Mouse (Mus musculus): Measurements from ENCODE around the gene Nfam1.
A peak's percentile ranks its signal among the peaks of the same experiment; 100 is the strongest.

Nfam1 gene

DNA sequence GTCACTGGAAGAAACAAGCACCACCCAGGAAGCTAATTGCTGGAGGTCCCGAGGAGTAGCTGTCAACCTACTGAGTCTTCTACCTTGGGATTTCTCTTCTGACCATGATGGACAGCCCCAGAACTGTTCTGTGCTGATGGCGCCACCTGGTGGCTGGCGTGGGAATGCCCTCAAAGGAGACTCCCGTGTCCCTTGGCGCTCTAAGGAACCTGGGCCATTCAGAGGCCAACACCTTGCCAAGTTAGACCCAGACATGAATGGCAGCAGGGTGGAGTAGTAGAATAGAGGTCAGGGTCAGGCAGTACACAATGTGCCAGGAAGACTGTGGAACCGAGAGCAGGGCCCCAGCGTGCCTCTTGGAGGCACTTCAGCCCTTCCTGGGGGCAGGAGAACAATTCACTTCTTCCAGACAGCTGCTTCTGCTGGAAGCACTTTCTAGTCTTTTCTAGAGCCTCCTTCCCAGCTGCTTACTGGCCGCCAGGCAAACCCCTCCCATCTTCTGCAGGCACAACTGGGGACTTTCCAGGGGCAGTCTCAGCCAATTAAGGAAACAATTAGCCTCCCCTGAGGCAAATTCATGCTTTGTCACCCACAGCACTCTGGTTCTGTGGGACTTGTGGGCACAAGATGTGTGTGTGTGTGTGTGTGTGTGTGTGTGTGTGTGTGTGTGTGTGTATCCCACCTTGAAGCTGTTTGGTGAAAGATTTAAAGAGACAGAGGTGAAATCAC lies 4.8 kb upstream of the Nfam1 start:
- peak; percentile 91 for DNase-seq (ENCODE audit: low spot score)

DNA sequence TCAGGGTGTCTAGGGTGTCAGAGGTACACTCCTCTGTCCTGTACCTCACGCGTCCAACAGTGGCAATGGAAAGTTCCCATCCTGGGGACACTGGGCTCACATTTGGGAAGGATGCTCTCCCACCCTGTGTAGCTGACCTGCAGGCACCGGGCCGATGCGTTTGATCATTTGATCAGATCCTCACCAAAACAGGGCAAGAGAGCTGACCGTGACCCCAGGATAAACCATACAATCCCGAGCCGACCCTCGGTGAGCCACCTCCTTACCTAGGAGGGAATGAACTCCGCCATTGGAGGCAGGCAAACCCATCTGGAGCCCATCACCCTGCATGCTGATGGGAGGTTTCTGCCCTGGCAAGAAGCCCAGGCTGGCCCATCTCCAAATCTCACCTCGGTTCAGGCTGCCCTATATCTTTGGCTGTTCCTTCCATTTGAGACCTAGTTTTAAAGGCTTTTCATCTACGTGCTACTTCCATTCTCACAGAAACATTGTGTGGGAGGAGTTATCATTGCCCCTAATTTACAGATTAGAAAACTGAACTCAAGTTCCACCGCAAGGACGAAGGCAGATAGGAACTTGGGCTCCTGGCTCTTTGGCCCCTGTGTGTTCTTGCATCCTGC lies 3.9 kb upstream of the Nfam1 start:
- peak; percentile 50 for DNase-seq (ENCODE audit: low spot score)

DNA sequence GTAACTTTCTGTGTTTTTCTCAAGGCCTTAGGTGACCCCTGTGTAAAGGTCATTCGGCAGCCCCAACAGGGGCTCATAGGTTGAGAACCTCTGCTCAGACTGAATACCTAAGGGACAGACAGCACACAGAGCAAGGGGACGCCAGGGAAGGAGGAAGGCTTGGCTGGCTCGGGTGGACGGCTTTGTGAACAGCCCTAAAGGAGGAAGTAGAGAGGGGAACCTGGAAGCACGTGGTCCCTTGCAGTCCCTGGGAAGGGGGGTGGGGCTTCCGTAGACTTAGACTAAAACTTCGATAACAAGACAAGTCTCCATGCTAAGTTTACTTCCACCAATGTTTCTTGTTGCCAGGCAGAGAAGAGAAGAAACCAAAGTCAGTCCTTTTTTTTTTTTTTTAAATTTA lies 3.0 kb upstream of the Nfam1 start:
- peak; percentile 14 for DNase-seq (ENCODE audit: low spot score)

DNA sequence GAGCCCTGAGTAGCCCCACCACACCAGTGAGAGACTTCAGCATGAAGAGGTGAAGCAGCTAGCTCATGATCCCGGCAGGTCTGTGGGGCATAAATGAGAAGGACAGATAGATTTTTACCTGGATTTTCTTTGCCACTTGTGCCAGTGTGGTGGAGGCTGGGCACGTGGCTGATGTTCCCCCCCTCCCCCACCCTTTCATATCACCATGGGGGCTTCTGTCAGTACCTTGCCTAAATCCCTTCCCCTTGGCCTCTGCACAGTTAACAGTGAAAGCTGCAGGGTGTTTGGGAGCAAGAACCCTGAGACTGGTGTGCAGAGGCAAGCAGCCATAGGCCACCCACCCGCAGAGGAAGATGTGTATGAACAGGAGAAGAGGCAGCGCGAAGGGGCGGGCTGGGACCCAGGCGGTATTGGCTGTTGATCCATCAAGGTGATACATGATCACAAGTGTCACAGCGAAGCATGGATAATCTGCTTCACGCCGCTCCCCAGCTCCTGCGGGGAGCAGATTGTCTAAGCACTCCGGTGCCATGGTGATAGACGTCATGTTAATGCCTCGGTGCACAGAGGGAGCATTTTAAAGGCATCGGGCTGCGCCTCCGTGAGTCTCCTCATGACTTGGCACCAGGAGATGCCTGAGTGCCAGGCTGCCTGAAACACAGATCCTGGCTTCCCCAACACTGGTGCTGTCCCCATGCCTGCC lies 1.3 kb upstream of the Nfam1 start:
- no peak for DNase-seq (ENCODE audit: low spot score)

DNA sequence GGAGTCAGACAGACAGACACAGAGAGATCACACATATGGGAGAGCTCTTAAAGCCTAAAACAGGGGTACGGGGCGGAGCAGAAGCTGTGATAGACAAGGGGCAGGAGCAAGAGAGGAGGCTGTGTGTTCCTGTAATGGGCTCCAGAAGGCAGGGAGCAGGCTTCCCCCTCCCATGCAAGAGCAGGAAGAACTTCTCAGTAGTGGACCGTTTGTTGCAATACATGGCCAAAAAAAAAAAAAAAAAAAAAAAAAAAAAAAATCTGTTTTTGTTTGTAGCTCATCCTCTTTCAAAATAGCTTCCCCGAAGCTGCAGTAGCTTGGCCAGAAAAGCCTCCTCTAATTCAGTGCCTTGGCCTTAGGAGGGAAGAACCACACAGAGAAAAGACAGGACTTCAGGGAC lies 2.2 kb downstream of the Nfam1 start:
- no peak for DNase-seq (ENCODE audit: low spot score)

DNA sequence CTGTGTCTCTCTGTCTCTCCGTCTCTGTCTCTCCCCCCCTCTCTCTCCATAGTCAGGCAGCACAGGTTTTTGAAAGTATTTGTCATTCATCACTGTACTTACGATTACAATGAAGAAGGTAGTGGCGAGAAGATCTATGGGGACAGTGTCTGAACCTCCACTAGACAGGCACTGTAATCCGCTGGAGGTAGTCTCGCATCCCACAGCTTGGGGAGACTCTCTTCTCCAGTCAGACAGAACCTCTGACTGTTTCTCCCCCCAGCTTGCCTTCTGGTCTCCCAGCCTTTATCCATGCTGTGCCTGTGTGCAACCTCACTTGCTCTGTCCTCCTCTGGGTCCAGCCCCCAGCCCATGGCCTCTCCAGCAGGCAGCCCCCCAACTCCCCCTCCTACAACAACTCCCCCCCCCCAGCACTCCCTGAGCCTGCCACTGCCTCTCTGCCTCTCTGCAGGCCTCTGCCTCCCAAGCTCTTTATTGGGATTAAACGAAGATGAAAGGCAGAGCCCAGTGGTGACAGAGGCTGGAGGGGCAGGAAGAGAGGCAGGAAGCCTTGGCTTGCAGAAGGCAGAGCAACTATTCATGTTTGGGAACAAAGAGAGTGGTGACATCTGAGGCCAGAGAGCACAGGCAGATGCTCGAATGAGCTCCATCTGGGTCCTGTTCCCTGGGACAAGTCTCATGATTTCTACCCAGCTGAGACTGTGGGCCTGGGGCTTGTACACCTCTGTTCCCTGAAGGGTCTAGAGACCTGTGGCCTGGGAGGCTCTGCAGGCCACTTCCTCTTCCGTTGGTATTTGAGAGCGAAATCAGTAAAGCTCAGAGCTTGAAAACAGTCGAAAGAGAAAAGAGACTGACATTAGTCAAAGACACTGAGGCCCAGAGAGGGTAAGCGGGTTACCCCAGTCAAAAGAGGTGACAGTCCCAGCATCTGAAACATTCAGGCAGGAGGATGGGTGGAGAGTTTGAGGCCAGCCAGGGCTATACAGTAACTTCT lies 3.1 kb downstream of the Nfam1 start:
- no peak for DNase-seq (ENCODE audit: low spot score)

DNA sequence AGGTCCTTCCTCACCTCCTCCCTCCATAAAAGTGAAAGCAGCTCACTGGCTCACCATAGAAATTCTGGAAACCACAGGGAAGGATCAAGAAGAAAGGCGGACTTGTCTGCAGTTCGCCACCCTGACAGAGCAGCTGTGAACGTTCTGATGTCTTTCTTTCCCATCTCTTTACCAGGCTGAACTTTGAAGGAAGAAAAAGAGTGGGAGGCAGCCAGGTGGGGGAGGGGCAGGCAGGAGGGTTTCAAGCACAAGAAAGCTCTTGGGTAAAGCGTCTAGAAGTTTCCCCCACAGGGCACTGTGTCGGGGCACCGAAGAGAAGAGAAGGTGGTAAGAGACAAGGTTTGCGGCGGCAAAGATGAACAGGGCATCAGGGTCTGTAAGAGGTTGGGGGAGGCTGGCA lies 7.0 kb downstream of the Nfam1 start:
- no peak for DNase-seq (ENCODE audit: low spot score)

DNA sequence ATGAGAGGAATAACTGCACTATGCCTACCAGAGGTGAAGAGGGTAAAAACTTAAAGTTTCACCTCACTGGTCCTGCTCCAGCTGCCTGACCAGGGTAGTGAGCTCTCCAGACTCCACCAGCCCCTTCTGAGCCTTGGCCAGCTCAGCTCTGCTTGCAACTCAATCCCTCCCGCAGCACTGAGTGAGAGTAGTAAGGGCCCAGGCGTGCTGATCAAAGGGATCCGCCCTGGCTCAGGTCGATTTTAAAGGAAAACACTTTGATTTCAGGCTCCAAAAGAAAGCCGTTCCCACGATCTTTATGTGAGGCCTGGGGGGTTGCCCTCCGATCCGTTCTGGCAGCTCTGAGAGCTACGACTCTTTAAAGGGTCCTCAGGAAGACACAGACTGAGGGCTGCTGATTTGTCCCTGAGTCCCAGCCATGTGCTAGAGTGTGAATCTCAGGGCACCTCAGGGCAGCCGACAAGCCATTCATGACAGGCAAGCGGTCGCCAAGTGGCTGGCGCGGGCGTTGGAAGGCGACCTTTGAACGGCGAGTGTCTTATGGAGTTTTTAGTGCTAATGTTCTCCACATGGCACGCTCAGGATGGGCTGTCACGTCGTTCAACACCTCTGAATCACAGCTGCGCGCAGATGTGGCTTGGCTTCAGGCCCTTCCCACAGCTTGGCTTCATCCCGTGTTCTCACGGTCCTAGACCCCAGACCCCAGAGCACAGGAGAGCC lies 7.9 kb downstream of the Nfam1 start:
- DNase-seq (ENCODE audit: low spot score), result no peak

DNA sequence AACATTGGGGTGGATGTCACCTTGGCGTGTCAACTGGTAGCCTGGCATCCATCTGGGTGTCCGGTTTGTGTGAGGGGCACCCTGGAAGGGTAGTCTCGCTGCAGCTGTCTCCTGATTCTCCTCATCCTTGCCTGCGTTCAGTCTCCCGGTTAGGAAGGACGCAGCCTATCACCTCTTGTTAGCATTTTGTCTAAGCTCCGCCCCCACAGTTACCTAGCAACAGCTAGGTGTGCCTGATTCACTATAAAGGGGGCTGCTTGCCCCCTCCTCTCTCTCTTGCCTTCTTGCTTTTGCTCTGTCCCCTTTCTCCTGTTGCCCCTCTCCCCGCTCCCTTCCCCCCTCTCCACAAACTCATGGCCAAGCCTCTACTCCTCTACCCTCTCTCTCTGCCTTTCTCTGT lies 10.2 kb downstream of the Nfam1 start:
- no peak for DNase-seq (ENCODE audit: low spot score)

DNA sequence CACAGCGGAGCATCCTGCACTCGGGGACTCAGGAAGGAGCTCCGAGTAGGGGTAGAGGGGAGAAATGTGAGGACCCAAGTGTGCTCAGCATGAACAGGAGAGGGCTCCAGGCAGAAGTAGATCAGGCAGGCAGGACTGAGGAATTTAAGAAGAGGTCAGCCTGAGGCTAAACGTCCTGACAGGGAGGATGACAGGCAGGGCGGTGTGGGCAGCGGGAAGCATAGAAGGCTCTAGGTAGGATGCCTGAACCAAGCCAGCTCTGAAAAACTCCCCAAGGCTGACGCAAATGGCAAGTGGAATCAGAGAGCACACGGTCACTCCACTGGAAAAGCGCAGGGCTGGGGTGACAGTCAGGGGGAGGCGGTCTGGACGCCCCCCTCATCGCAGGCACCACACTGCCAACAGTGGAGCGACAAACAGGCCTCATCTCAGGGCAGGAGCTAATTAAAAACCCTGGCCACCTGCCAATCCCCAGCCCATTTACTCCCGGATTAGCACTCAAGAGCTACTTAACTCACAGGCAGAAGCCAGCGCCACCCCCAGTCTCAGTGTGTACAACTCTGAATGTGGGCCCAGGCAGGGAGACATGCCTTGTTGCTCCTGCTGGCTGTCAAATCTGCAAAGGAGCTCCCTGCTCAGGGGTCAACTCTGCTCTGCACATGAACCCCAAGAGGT lies 22.0 kb downstream of the Nfam1 start:
- no peak for DNase-seq (ENCODE audit: low spot score)

DNA sequence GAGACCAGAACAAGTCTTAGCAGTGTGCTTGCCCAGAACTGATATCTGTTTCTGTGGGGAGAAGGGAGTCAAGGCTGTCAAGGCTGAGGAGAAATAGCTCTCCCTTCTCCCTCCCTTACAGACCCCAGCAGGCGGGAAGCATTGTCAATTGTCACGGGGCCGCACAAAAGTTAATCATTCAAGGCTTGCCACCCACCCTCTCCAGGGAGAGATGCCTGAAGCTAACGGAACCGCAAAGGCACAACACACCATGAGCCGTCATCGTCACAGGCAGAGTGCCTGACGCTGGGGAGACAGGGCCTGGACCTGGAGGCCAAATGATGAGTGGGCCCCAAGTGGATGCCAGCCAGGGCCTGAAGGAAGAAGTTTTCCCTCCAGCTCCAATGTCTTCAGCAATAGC lies 22.7 kb downstream of the Nfam1 start:
- DNase-seq (ENCODE audit: low spot score), result no peak

DNA sequence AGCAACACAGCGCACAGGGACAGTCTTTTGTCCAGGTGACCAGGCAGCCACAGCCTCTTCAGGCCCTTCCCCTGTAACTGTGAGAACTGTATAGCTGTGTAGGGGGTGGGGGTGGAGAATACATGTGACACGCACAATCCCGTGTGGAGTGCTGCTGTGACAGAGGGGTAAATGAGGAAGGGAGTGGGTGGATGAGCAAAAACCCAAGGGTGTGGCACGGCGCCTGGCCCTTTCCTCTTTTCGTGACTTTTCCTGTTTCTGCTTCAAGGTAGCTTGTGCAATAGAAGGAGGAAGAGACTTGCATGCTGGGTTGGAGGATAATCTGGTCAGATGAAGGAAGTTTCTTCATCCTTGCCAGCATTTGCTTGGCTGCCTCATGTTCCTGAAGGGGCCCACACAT lies 23.6 kb downstream of the Nfam1 start:
- DNase-seq (ENCODE audit: low spot score), result no peak

DNA sequence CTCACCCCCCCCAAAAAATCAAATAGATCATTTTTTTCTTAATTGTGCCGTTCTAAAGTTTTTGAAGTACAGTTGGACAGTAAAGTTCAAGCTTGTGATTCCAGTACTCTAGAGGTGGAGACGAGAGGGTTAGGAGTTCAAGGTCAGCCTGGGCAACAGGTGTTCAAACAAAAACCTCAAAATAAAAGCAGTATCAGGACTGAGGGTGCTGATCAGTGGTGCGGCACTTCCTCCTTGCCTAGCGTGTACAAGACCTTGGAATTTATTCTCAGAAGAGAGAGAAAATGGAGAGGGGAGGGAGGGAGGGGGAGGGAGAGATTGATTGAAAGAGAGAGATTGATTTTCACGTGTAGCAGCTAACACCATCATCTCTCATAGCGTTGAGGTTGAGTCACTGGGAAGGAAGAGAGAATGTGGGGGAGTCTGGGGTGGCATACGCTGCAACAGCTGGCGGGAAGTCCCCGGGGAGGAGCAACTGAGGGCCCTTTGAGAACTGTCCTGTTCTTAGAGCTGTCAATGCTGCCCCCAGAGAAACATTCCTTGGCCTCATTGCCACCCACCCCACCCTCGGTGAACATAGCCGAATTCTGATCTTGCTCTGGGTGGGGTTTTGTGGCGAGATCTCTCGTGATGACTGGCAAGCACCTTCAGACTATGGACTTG lies 24.2 kb downstream of the Nfam1 start:
- DNase-seq (ENCODE audit: low spot score), result no peak

DNA sequence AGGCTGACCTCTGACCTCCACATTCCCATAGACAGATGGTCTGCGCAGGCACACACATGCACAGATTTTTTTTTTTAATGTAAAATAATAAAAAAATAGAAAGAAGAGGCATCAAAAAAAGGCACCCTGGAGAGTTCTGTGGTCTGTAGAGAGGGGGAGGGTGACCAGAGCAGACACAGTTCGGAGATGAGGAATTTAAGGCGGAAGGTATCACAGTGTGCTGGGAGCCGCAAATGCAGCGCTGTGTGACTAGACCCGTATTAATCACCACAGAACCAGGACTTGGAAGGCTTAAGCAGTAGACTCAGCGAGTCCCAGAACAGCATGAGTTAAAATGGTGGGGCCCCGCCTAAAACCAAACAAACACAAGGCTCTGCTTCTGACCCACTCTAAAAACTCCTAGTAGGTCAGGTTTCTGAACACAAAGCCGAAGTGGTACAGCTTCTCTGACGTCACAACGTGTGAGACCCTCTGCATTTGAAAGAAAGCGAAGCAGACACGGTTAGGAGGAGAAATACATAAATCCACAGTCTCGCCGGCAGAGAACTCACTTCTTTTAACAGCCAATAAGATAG lies 25.7 kb downstream of the Nfam1 start:
- DNase-seq (ENCODE audit: low spot score), result no peak

DNA sequence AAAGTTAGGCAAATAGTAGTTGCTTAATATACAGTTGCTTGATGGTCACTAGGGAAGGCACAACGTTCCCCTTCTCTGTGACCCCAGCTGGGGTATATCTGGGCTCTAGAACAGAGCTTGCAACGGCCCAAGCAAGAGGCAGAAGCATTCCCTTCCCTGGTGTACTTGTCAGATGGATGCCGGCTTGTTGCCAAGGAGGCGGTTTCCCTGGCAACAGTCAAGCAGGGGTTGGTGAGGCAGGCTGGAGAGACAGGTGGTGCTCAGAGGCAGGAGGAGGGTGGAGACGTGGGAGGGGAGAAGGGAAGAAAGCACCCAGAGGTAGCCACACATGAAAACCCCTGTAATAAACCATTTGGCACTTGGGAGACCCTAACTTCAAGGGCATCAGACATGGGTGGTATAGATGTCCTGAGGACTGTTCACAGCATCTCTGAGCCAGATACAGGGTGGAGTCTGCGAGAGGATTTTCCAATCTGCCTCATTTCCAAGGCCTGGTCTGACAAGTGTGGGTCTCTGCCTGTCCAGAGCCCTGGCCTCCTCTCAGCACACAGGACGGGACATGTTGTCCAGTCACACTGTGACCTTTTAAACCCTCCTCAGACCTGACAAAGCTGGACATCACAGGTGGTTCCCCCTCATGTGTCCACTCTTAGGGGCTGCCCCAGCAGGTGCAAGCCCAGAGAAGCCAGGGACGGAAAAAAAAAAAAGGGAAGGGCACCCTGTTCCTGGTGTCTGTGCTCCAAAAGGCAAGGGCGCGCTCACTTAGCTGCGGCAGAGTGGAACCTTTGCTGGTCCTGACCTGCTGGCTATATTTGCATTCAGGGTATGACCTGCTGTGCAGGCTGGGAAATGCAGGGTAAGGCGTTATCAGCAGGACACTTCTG lies 30.2 kb downstream of the Nfam1 start:
- DNase-seq (ENCODE audit: low spot score), result no peak

DNA sequence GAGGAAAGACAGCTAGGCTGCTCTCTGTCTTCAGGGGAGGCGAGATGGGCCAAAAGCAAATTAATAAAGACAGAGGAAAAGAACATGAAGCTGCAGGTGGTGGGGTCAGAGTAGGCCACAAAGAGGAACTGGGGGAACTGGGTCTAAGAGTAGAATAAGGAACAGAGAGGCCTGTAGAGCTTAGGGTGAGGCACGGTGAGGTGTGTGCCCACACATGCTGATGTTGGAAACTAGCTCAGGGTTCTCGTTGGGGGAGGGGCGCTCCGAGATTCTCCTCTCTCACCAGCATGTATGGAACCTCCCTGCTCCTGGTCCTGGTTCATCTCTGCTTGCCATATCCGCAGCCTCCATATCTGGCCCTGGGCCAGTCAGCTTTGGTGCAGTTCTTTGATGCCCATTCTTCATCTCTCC lies 34.3 kb downstream of the Nfam1 start:
- DNase-seq (ENCODE audit: low spot score), result no peak

DNA sequence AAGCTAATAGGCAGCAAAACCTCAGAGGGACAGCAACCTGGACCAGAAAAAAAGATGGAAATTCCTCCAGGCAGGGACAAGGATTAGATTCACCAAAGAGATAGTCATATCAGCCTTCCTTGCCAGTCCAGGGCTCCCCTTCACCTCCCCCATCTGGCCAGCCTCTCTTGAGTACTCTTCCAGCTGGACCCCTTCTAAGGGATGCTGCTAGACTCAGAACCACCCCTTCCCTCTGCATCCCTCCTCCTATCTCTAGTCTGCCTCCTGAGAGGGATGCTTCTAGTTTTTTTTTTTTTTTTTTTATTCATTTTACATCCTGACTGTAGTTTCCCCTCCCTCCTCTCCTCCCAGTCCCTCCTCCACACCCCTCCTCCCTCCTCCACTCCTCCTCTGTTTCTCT lies 36.7 kb downstream of the Nfam1 start:
- no peak for DNase-seq (ENCODE audit: low spot score)

DNA sequence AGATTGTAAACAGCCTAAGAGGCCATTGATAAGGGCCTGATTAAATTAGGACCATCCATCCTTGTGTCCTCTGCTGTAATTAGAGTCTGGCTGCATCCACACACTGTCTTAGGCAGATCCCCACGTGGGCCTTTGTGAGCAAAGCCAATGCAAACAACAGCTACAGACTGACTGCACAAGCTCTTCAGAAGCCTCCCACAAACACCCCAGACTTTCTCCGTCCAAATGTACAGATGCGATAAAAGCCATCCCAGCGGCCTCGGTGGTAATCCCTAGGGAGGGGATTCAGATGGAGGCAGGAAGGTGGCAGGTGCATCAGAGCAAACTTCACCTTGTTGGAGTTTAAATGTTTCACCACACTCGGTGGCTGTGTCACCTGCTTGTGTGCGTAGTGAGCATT lies 37.9 kb downstream of the Nfam1 start:
- DNase-seq (ENCODE audit: low spot score), result no peak

DNA sequence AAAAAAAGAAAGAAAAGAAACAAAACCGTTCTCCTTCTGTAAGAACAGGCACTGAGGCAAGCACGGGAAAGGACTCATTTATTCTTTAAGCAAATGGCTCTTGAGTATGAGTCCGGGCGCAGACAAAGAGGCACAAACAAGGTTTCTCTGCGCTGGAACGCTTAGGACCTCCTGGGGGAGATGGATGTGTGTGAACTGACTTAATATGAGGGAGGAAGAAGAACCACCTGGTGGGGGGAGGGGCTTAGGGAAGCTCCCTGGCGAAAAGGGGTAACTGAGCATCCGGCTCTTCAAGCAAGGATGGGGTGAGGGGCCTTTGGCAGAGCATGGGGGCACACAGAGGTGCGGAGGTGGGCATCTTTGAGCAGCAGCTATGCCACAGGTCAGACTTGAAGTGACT lies 40.2 kb downstream of the Nfam1 start:
- DNase-seq (ENCODE audit: low spot score), result no peak
